Mouse (Mus musculus): ENCODE data around the gene Gm10147.
"Not testable (repeated sequence)": the region's sequence is repeated elsewhere in the genome, so short reads cannot be mapped to it uniquely, and the experiment has no call there.

Gm10147 gene

GRCm38 (mm10) chrX:28607742-28608141 lies at the start of gene Gm10147:
Gene Gm10147, minus strand, starts transcription at chrX:28607842.
- not testable (repeated sequence) for DNase-seq (ENCODE audit: low read depth)
